Mouse (Mus musculus): ENCODE measurements at regions not wholly inside any gene's neighbourhood (a gene's known extent, or its start where the extent isn't known, plus 50 kb on each side); places are given as distances from the start of the nearest gene placed in this dataset.
"Not testable (repeated sequence)": the region's sequence is repeated elsewhere in the genome, so short reads cannot be mapped to it uniquely, and the experiment has no call there.

GRCm38 (mm10) chr7:111172061-111172460 is 89.2 kb upstream of the Eif4g2 start:
- peak; percentile 33 for DNase-seq (ENCODE audit: low spot score)

- not testable (repeated sequence) for DNase-seq (ENCODE audit: low spot score)
Observed at GRCm38 (mm10) chr7:111168546-111169233, 85.9 kb upstream of the Eif4g2 start.

DNA sequence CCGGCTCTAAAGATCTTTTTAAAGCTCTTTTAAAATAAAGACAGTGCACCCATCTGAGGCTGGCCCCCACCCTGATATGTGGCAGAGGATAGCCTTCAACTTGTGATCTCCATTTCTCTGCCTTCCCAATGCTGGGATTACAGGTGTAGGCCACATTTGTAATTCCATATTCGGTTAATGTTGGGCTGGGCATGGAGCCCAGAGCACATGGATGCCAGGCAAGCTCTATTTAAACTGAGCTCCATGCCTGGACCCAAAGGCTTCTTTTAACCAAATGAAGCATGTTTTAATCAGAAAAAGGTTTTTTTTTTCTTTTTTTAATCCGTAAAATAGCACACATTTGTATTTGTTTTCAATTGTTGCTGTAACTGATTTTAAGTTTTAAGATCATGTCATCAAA is 82.2 kb upstream of the Eif4g2 start:
- no peak for DNase-seq (ENCODE audit: low spot score)

DNA sequence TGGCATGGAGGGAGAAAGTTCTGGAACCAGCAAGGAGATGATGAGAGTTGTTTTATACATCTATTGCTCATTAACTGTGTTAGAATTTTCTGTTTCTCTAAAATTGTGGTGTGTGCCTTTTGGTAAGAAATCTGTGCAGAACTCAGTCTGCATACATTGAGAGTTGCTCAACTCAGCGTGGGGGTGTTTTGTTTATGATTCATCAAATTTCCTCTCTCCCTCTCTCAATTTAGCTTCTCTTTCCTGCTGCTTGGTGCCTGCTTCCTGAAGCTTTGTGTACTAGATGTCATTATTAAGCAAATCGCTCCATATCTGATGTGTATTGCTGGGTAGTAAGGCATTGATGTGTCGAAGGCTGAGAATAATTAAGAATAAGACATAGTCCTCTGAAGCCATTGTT is 81.4 kb upstream of the Eif4g2 start:
- DNase-seq (ENCODE audit: low spot score): no peak

DNA sequence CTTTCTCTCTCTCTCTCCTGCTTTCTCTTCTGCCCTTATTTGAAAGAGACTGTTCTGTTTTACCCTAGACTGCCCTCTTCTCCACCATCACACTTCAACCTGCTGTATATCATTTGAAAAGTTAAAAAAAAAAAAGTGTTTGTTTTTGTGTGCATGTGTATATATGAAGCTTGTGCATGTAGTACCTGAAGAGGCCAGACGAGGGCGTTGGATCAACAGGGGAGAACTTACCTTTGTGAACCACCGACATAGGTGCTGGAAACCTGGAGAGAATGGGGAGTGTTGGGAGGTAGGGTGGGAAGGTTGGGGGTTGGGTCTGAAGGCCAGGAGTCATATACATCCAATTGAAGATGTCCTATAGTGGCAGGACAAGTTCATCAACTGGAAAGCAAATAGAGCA is 81.0 kb upstream of the Eif4g2 start:
- DNase-seq (ENCODE audit: low spot score): no peak

DNA sequence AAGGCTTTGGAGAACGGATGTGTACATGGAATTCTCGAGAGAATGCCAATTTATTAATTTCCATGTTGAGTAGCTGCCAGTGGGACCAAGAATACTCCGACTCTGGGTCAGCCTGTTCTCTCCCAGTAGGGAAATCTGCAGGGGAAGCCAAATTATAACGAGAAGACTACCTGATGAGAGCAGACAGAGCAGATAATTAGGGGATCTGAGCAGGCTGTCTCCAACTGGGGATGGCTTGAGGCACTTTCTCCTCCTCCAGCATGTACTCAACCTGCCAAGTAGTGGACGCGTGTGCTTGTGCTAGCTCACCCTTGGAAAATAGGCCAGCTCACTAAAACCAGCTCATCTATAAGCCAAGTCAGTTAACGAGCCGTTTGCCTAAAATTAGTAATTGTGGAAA is 80.5 kb upstream of the Eif4g2 start:
- DNase-seq (ENCODE audit: low spot score): no peak

GRCm38 (mm10) chr7:111158791-111159286 is 76.0 kb upstream of the Eif4g2 start:
- DNase-seq (ENCODE audit: low spot score): peak; percentile 13

- no peak for DNase-seq (ENCODE audit: low spot score)
Observed at GRCm38 (mm10) chr7:111157754-111158325, 75.0 kb upstream of the Eif4g2 start.

DNA sequence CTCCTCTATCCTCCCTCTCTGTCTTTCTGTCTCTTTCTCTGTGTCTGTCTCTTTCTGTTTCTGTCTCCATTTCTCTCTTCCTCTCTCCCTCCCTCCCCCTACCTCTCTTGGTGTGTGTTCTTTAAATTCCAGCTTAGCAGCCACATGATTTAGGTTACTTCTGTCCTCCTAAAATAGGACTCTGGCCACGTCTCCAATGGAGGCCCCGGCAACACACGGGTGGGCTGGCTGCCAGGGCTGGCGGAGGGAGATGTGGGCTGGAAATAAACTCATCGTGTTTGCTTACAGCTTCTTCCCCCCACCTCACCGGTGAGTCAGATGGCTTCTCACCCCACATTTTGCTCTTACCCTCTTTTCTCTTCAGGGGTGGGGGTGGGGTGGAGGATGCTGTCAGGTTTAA is 74.5 kb upstream of the Eif4g2 start:
- peak; percentile 82 for DNase-seq (ENCODE audit: low spot score)

- peak; percentile 84 for DNase-seq (ENCODE audit: low spot score)
Observed at GRCm38 (mm10) chr7:111156472-111157231, 73.8 kb upstream of the Eif4g2 start.

GRCm38 (mm10) chr7:111155995-111156394 is 73.2 kb upstream of the Eif4g2 start:
- no peak for DNase-seq (ENCODE audit: low spot score)

DNA sequence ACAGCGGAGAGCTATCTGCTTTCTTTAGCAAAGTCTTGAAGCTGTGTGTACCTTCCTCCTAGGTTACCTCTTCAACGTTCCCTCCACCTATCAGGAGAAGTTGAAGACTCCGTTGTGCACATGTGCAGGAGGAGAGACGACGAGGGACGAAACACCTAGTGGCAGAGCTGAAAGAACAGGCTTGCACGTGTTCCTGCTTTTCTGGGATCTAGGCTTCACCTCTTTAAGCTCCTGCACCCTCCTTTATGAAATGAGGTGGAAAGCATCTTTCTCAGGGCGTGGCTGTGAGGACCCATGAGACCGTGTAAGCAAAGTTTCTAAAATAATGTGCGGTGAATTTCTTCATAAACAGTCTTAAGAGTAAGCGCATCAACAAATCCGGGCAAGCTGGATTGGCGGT is 71.4 kb upstream of the Eif4g2 start:
- DNase-seq (ENCODE audit: low spot score): no peak

DNA sequence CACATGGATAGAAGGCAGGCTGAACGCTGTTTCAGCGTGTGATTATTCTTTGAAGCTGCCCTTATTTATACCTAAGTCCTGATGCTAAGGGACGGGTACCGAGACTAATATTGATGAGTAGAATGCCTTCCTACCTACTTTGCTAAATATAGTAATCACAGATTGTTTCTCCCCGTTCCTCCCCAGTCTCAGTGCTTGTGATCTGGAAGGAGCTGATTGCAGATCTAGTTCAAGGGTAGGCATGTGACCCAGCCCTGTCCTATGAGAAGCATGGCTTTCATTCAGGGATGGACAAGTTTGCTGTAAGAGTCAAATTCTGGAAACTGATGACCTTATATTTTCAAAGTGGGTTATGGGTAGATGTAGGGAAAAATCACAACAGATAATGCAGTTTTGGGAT is 67.7 kb upstream of the Eif4g2 start:
- no peak for DNase-seq (ENCODE audit: low spot score)

DNA sequence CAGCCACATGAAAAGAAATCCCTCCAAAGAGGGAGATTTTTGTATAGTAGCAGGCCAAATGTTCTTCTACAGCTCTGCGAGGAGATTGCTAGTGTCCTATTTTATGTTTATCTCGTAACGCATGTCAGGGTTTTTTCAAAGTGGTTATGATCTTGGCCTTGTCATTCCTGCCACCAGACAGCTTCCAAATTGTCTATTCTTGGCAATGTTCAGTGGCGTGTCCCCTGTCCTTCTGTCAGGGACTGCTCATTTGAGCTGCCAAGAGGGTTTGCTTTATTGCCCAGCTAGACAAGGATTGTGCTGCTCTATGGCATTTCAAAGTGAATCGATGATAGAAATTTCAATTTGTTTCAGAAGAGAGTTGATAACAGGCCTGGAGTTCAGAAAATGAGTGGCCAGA is 67.3 kb upstream of the Eif4g2 start:
- DNase-seq (ENCODE audit: low spot score): no peak

GRCm38 (mm10) chr7:111147593-111147992 is 64.8 kb upstream of the Eif4g2 start:
- DNase-seq (ENCODE audit: low spot score): no peak

DNA sequence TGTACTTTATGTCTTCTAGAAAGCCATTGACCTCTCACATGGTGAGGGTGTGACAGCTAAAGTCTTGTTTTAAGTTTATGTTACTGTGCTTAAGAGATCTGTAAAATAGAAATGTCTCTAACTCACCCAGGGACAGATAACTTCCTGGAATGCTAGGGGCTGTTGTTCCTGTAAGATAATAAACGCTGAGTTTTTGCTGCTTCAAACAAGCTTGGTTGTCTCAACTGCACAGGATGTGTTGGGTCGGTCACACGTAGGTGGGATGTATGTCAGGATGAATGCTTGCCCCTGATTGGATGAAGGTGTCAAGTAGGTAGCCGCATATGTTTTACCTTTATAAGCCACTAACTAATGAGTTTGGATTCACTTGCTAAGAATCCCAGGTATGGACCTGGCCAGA is 63.8 kb upstream of the Eif4g2 start:
- no peak for DNase-seq (ENCODE audit: low spot score)

DNA sequence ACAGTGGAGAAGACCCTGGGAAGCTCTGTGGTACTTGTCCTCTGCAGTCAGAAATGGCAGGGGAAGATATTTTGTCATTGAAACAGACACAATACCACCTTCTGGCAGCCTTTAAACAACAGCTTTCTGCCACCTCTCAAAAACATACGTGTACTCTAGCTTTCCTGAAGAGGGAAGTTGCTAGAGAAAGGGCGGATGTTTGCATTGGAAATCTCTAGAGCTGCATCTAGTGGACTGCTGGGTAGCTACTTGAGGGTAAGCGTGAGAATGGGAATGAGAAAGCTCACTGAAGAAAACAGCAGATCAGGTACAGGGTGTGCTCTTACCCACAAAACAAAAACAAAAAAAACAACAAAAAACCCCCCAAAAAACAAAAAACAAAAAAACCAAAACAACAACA is 61.4 kb upstream of the Eif4g2 start:
- DNase-seq (ENCODE audit: low spot score): no peak

DNA sequence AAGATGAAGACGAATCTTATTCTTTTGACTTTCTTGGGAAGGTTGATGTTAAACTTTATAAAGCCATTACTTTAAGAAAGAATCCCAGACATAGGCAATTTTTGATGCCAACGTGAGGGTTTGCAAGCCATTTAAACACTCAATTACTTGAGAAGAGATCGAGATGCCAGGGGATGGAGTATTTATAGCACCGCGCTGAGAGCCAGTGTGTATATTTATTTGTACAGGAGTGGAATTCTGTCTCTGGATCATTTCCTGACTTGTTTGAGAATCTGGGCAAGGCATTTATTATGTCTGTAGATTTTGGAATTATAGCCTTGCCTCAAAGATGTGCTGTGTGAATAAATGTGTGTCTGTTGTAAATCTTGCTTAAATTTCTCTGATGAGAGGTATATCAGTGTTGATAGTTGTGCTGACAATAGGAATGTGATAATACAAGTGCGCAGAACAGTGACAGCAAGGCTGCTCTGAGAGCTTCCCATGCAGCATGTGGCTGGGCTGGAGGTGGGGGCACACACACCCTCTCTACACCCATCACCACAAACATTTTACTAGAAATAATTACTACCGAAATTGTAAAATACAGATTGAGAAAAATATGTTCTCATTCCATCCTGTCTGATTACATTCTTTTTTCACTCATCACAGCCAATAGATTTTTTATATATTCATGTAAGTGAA is 58.6 kb upstream of the Eif4g2 start:
- DNase-seq (ENCODE audit: low spot score): no peak

- no peak for DNase-seq (ENCODE audit: low spot score)
Observed at GRCm38 (mm10) chr7:111138038-111138437, 55.2 kb upstream of the Eif4g2 start.

GRCm38 (mm10) chr7:111136066-111136639 is 53.3 kb upstream of the Eif4g2 start:
- DNase-seq (ENCODE audit: low spot score): no peak

DNA sequence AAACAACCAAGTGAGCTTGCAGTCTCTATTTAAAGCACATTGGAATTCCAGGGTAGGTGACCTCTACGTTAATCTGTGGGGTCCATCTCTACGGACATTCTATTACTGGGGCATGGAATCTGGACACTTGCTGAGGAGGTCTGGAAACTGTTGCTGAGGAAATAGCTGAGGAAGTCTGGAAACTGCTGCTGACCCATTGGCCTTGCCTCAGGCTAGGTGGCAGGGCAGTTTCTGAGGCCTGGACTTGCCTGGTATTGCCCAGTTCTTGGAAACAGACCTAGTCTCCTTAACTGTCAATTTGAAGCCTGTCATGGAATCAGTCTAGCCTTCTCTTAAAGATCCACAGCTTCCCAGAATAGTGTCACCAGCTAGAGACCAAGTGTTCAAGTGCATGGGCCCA is 51.7 kb upstream of the Eif4g2 start:
- no peak for DNase-seq (ENCODE audit: low spot score)

All from urinary bladder, postnatal 14 days (tissue).